Mouse (Mus musculus) CD4-positive, CD25-positive, alpha-beta regulatory T cell, adult 4 months (primary cell): ENCODE results near the gene Rcc2. TPM values are rescaled to one million over a fixed set of nuclear protein-coding genes. Genes with fewer than 3 reads are reported as not detected.

Experiments used
- ATAC-seq: one replicate; pipeline ENCODE4 v1.8.0; 2017
- polyA plus RNA-seq, 2 experiments: library from polyadenylated mRNA; unstranded; fragments of 100-300 nt; shearing (Covaris generic); gene quantifications; one replicate each; pipeline ENCODE4 v1.2.1; 2017

Rcc2 gene
- polyA plus RNA-seq, 2 experiments from 2014 or later = 18.7 to 20.4 TPM

- no peak for ATAC-seq
Observed at GRCm38 (mm10) chr4:140688044-140688825, 12.1 kb upstream of the Rcc2 start.

DNA sequence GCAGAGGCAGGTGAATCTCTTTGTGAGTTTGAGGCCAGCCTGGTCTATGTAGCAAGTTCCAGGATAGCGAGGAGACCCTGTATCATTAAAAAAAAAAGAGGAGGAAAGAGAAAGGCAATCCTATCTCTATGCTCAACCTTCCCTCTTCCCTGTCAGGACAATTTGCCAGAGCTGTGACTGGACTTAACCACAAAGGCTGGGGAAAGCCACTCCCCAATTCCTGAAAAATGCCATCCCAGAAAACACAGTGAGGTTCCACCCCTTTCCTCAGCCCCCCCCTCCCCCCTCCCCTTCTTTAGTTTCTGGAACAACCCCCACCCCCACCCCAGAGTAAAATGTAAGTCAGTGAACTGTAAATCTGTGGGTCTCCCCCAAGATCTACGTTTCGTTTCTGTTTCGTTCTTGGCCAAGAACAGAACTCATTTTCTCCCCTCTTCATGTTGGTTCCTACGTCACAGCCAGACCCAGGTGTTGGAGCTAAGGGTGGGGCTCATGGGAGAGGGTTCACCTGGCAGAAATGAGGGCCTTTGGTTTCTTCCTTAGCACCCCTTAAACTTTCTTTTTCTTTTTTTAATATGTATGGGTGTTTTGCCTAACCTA is 11.4 kb upstream of the Rcc2 start:
- no peak for ATAC-seq

DNA sequence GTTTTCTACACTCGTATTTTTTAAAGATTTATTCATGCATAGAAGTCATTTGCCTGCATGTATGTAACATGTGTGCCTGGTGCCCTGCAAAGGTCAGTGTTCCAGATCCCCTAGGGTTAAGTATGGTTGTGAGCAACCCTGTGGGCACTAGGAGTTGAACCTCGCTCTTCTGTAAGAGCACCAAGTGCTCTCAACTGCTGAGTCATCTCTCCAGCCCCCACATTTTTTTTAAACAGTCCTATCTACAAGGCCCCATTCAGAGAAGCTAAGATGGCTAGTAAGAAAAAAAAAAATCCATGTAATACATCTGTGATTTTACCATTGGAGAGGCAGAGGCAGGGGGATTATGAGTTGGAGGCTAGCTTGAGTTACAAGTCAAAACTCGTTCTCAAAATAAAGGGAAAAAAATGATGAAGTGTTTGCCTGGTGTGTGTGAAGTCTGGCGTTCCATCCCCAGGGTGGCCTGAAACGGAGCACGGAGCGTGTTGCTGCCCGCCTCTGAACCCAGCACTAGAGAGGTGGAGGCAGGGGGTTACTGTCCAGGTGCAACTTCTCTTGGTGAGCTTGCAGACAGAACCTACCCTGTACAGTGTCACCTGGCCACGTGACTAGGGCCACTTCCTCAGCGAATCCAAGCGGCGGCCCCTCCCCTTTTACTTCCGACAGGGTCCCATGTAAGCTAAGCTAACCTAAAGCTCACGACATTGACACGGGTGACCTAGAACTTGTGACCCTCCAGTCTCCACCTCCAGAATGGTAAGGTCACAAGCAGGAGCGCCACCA is 10.3 kb upstream of the Rcc2 start:
- ATAC-seq = peak; percentile 77

GRCm38 (mm10) chr4:140691481-140691880 is 8.9 kb upstream of the Rcc2 start:
- no peak for ATAC-seq

- ATAC-seq = no peak
Observed at GRCm38 (mm10) chr4:140693513-140693912, 6.8 kb upstream of the Rcc2 start.

DNA sequence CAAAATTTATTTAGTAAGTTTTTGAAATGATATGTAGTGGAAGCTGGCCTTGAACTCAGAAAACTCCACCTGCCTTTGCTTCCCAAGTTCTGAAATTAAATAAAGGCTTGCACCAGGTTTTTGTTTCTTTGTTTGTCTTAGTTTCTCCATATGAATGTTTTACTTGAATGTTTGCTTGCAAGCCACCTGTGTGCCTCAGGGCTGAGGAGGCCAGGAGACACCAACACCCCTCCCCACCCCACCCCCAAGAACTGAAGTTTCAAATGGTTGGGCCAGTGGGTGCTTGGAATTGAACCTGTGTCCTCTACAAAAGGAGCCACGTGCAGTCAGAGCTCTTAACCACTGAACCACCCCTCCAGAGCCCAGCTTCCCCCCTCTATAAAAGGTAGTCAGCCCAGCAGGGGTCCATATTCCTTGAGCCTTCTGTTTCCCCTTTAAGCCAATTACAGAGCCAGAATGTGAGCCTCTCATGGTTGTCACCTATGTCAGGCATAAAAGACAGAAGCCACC is 5.7 kb upstream of the Rcc2 start:
- no peak for ATAC-seq

- no peak for ATAC-seq
Observed at GRCm38 (mm10) chr4:140695146-140695545, 5.2 kb upstream of the Rcc2 start.

- no peak for ATAC-seq
Observed at GRCm38 (mm10) chr4:140695675-140696585, 4.4 kb upstream of the Rcc2 start.

DNA sequence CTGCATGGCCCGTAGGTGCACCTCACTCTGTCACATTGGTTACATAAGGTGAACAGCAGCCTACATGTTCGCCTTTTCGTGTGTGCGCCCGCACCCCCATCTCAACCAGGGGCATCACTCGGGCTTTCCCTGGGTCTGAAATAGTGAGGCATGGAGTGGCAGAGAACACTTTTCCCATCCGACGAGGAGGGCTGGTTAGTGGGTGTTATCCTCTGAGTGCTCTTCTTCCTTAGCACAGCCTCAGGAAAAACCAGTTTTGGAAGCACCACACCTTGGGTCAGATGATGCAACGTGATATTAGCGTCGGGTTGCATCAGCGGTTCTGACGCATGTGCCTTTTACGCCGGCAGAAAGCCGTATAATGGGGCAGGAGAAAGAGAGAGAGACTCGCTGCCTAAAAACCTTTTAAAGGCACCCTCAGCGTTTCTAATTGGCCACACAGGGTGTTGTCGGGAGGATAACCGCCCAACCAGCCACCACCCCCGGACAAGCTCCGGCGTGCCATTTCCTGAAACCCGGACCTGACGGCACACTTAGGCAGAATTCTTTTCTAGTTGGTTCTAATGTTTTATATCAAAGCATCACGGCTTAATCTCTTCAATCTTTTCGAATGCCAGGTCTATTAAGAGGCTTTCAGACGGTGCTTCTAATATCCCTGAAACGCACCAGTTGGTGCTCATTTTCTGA is 757 bp upstream of the Rcc2 start:
- ATAC-seq = peak; percentile 78

- ATAC-seq = peak; percentile 51
Observed at GRCm38 (mm10) chr4:140701049-140701715, 841 bp downstream of the Rcc2 start.

GRCm38 (mm10) chr4:140701716-140702561 is 1.6 kb downstream of the Rcc2 start:
- peak; percentile 9 for ATAC-seq

DNA sequence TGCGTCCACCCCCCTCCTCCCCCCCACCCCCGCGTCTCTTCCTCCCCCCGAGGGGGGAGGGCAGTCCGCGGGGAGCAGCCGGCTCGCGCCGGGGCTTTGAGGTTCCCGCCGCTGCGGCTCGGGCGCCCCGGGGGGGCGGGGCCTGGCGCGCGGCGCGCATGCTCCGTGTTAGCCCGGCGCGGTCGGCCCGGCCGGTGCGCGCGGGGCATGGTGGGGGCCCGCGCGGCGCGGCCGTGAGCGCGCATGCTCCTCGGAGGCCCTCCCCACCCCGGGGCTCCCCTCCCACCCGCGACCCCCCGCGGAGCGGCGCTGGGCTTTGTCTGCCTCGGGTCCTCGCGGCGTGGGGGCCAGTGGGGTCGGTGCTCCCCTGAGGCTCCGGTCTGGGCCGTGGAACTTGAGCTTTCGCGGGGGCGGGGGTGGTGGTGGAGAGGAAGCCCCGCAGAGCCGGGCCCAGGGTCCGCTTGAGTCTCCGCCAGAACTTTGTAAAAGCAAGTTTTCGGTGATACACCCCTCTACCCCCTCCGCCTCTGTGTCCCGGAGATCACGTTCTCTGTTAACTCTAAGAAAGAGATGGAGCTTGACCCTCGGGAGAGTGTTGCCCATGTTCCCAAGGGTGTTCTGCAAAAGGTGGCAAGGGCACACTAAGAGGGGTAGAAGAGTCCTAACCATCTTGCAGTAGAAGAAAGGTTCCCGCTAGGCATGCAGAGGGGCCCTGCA is 2.4 kb downstream of the Rcc2 start:
- ATAC-seq = no peak

GRCm38 (mm10) chr4:140703636-140704035 is 3.3 kb downstream of the Rcc2 start:
- no peak for ATAC-seq

GRCm38 (mm10) chr4:140704166-140704565 is 3.8 kb downstream of the Rcc2 start:
- ATAC-seq = no peak

DNA sequence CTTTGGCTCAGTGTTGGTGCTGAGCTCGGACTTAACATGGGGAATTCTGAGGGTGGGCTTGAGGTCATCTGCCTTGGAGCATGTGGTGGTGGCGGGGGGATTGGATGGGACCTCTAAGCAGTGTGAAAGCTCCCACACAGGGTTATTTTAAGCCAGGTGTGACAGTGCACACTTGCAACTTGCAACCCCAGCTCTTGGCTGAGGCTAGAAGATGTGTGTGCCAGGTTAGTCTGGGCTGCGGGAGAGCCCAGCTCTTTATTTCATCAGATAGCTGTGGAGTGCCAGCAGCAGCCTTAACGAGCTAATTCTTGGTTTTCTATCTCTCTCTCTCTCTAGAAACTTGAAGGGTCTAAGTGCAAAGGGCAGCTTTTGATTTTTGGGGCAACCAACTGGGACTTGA is 7.3 kb downstream of the Rcc2 start:
- ATAC-seq = no peak

- ATAC-seq = no peak
Observed at GRCm38 (mm10) chr4:140708297-140708927, 8.1 kb downstream of the Rcc2 start.

- no peak for ATAC-seq
Observed at GRCm38 (mm10) chr4:140709111-140709510, 8.8 kb downstream of the Rcc2 start.

DNA sequence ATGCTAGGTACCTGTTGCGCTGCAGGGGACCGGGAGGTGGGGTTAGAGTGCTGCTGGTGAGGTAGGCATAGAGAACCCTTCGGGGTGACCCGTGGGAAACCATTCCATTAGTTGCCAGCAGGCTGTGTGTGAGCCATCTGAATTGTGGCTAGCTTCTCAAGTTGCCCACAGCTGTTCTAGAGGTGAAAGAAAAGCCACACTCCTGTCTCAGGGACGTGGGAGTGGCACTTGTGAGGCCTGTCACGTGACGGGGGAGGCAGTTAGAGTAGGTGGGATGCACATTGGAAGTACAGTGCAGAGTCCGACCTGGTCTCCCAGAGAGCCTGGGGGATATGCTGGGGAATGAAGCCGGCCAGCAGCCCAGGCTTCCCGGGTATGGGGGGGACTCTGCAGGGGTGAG is 9.3 kb downstream of the Rcc2 start:
- no peak for ATAC-seq

GRCm38 (mm10) chr4:140710781-140711180 is 10.4 kb downstream of the Rcc2 start:
- ATAC-seq = no peak
